Mouse (Mus musculus) adrenal gland, postnatal 4 days (tissue): ENCODE measurements around the gene Rnf19b. TPM values are rescaled to one million over a fixed set of nuclear protein-coding genes. Genes with fewer than 3 reads are reported as not detected.

Experiments
- DNase-seq, 2 experiments: peaks; one replicate each; pipeline ENCODE4 v3.0.0; 2021 to 2022; ENCODE audit warnings: low spot score in 2 of 2, mixed read lengths in 2 of 2
- total RNA-seq, 2 experiments: library from RNA; stranded (reverse); gene quantifications; 2 replicates each; pipeline ENCODE4 v1.2.3; 2021

Rnf19b gene
- total RNA-seq, 2 experiments from 2014 or later, result 23.1 to 24.6 TPM

DNA sequence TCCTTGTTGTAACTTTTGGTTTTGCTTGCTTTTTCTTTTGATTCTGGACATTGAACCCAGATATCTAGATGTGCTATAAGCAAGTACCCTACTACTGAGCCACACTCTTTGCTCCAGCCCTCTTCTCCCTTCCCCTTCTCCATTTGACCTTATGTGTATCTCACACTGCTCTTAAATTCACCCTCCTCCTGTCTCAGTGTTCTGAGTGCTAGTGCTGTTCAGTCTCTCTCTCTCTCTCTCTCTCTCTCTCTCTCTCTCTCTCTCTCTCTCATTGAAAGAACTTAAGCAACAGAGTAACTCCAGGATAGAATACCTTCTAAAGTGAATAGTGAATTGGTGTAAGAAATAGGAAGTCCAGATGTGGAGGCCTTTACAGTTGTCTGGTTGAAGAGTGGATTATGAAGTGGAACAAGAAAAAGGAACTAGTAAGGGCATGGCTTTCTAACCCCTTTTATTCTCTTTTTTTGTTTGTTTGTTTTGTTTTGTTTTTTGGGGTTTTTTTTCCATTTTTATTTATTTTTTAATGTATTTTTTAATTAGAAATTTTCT lies 7.7 kb downstream of the Rnf19b start:
- no peak for DNase-seq

DNA sequence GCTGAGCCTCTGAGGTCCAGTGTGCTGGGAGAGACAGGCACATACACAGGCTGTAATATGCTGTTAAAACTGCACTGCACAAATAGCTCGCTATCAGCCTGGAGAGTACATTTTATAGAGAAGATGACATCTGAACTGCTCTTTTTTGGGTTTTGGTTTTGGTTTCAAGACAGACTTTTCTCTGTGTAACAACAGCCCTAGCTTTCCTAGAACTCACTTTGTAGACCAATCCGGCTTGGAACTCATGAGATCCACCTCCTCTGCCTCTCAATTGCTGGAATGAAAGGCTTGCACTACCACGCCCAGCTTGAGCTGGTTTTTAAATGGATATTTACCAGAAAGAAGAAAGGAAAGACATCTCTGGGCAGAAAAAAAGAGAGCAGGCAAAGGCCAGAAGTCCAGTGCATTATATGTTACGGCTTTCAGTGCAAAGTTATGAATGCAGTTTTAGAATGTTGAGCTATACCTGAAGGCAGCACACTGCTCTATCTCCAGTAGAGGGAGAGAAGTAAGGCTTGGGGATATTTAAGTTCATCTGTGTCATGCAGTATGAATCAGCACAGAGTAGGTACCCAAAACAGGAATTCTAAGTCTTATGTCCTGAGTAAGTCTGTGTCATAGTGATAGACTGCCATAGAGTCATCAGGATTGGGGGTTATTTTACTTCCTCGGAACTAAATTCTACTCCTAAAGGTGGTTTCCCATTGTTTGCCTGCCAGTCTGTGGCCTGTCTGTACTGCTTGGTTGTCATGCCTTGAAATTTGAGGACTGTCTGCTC lies 9.8 kb downstream of the Rnf19b start:
- no peak for DNase-seq

DNA sequence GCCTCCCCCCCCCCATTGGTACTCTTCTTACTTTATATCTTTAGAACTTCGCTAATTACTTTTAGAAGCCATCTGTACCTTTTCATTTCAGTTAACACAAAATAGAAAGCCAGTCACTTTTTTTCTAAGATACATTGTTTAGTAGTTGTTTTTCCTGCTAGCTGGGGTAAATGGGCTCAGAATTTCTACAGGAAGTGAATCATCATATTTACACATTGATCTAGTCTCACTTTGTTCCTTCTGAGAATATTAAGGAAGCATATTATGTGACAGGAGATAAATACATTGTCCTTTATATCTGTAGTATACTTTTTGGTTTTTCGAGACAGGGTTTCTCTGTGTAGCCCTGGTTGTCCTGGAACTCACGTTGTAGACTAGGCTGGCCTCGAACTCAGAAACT lies 10.8 kb downstream of the Rnf19b start:
- DNase-seq, result no peak

DNA sequence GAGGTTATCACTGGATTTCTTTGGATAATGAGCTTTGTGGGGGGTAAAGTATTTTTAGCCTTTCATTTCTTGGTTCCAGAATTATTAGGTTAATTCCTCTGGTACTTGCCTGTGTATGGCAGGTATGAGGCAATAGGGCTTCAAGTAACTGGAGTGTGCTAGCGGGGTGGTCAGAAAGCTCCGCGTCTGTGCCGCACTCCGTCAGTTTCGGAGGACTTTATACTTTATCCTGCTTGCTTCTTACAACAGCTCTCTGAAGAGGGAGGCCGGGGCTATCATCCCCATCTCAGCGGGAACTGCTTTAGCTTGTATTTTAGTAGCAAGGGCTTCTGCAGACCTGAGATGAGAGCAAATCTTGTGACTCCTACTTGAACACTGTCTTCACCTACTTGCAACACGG lies 21.1 kb downstream of the Rnf19b start:
- no peak for DNase-seq

DNA sequence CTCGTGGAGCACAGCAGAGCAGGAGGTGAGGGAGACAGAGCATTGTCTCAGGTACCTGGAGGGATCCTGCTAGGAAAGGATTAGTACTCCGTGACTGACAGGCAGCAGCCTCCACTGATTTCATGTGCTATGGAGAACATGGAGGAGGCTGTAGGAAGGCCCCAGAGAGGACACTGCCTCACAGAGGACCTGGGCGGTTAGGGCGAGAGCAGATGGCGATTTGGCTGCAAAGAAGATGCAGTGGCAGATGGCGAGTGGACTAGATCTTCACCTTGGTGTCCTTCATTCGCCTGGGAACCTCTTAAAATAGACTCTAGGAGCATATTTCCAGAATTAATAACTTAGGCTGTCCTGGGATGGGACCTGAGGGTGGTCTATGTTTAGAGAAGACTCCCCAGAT lies 23.0 kb downstream of the Rnf19b start:
- no peak for DNase-seq

DNA sequence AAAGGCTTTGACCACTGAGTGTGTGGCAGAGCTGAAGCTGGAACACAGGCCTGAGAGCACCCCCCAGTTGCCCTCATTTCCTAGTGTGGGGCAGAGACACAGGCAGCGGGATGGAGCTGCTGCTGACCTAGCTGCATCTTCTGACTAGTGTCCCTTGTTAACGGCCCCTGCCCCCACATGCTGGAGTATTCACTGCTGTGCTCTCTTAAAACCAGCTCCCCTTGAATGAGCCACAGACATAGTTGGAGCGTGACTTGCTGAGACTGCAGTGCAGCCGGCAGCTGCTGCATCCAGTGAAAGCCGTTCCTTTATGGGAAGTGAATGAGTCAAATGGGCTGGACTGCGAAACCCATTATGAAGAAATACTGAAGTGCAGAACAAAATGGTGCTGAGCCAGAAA lies 23.4 kb downstream of the Rnf19b start:
- no peak for DNase-seq

DNA sequence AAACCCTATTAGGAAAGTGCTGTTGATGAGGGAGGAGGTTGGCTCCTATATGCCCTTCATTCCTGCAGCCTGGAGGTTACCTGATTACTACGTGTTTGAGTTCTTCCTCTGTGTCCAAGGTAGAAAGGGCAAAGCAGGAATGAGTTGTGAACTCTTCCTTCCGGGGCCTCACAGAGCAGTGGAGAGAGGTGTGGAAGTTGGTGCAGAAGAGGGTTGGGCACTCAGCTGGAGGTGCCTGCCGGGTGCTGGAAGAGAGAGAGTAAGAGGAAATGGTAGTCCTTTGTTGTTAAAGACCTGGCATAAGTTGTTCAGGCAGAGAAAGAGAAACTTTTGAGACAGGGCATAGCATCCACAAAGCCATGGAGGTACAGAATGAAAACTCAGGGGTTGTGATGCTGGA lies 23.9 kb downstream of the Rnf19b start:
- no peak for DNase-seq

DNA sequence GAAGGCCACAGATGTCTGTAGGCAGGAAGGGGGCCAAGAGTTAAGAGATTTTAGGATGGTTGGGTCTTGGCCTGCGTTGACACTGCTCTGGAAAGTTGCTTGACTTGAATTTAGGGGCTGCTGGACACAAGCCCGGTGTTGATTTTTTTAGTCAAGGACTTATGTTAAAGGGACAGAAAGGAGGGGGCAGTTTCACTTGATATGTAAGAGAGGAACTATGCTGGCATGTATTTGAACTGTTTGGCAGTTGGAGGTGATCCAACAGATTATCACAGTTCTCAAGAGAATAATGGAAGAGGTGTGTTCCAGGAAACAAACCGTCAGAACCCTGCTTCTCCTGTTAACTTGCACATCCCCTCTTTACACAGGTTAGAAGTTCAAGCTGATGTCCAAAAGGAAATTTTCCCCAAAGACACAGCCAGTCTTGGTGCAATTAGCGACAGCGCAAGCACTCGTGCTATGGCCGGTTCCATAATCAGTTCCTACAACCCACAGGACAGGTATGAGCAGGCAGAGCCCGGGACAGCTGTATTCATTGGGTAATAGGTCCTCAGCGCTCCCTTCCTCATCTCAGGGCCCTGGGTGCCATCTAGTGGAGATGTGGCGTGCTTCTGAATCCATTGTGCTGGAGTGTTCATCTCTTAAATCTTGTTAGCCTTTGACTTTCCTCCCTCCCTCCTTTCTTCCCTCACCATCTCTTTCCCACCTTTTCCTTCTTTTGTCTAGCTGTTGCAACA lies 24.5 kb downstream of the Rnf19b start:
- DNase-seq, result peak in 1 of 2 experiments; percentile 46

DNA sequence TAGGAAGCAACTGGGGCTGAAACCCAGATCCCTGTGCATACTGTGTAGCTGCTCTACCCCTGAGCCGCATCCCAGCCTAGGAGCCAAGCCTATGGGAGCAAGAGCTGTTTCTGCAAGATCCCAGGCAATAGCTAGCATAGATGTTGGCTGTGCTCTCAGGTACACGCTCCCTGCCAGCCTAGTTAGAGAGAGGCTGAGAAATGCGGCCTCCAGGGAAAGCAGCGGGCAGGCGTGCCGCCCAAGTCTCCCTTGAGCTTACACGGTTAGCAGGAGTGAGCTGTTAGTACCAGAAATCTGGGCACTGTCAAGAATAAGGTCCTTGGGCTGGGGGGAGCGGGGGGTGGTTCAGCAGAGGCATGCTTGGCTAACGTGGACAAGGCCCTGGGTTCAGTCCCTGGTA lies 26.8 kb downstream of the Rnf19b start:
- no peak for DNase-seq

DNA sequence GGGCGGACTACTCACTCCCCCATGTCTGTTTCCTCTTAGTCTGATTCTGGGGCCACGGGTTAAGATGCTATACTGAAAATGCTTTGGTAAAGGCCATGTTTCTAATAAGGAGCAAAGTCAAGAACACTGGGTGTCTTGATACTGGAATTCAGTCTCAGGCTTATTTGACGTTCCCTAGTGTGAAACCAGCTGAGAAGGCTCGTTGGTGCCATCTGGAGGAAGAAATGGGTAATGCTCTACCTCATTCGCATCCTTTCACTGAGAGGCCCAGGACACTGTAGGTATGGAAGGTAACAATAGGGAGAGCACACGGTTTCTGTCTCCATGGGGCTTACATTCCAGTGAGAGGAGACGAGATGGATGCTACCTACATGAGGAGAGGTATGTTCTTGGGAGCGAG lies 28.0 kb downstream of the Rnf19b start:
- peak in 1 of 2 experiments; percentile 40 for DNase-seq

DNA sequence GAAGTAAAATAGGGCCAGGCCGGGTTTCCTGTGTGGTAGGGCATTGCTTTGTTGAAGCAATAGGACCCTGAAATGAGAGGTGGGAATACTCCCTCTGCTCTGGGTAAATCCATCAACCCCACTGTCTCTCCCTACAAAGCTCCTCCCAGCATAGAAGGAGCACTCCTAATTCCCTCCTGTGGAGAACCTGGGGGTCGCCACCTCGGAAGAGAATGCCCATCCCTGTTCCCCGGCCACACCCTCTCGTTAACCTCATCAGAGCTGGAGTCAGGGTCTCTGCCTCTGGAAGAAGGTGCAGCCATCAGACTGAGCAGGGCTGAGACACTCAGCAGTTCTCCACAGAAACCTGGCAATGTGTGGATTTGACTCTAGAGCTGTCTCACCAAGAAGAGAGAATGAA lies 29.8 kb downstream of the Rnf19b start:
- no peak for DNase-seq

DNA sequence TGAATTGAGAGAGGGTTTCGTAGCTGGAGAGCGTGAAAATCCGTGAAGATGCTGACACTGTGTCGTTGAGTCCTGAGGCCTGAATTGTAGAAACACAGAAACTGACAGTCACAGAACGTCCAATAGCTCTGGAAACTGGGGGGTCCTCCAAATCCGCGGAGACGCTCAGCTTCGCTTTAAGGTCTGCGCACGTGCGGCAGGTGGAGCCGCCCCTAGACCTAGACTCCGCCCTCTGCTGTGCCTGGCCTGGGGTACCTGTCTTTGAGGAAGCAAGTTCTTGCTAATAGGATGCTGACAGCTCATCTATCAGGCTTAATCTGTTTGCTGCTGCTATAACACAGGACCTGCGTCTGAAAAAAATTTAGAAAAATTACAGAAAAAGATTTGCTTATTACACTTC lies 37.2 kb downstream of the Rnf19b start:
- no peak for DNase-seq

DNA sequence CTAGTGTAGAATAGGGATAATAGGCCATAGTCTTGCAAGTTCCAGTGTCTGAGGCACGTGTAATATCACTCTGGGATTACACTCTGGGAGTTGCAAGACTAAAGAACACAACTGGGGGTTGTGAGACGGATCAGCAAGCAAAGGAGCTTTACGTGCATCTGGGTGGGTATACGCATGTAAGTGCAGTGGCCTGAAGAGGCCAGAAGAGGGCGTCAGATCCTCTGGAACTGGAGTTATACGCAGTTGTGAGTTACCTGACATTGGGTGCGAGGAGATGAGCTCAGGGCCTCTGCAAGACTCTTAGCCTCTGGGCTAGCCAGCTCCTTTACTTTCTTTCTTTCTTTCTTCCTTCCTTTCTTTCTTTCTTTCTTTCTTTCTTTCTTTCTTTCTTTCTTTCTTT lies 38.9 kb downstream of the Rnf19b start:
- DNase-seq, result no peak

DNA sequence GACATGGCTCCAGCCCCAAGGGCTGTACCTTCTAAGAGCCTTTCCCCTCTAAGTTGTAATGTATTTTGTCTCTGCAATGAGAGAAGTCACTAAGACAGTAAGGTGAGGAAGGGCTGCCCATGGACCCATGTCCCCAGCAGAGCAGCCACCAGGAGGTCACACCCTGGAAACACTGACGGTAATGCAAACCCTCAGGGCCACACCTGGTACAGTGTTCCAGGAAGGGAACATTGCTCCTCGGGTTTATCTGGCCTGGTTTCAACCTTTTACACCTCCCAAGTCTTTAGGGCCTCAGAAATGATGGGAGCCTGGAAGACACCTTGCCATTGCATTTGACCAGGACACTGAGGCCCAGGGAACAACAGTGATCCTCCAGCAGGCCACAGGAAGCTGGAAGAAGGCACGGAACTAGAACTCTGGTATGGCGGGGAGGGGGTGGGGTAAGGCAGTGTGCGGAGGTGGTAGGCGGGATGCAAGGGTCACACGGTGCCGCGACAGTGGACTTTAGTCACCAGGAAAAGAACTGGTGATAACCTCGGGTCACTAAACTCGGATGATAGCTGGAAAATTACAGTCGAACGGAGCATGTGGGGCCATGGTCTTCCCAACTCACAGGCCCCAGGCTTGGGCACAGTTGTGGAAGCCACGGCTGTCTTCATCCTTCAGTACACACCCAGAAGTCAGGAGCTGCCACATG lies 44.2 kb downstream of the Rnf19b start:
- DNase-seq, result no peak

DNA sequence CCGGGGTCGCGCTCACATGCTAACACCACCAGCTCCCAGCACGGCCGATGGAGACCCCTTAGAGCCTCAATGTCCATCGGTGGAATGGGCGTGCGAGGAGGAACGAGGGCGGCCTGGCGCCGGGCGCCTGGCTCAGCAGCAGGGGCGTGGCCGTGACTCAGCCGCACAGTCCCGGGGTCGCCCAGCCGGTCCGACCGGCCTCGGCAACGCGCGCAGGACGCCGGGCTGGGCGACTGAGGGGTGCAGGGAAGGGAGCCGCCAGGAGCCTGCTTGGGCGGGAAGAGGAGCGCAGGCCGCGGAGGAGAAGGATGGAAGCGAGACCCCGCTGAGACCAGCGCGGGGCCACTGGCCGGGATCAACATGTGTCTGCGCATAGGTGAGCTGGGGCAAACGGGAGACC lies 47.3 kb downstream of the Rnf19b start, which contains the start of gene Tmem54:
Gene Tmem54 (plus strand): TSS at position 193 of the 400 bp plus-strand sequence.
- DNase-seq, result no peak

DNA sequence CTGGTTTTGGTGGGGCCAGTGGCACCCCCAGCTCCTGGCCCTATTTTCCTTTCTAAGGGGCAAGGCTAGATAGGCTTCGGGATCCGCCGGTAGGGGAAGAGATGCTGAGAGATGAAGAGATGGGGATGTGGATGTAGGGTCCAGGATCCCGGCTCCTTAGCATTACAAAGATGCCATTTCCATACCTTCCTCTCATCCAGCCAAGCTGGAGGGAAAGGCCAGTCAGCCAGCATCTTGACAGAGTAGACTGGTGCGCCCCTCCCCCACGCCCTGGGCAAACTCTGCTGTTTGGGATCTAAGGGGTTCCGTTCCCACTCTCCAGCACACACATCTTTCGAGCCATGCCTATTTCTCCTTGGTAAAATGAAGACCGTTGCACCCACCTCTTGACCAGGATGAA lies 48.0 kb downstream of the Rnf19b start:
- no peak for DNase-seq

DNA sequence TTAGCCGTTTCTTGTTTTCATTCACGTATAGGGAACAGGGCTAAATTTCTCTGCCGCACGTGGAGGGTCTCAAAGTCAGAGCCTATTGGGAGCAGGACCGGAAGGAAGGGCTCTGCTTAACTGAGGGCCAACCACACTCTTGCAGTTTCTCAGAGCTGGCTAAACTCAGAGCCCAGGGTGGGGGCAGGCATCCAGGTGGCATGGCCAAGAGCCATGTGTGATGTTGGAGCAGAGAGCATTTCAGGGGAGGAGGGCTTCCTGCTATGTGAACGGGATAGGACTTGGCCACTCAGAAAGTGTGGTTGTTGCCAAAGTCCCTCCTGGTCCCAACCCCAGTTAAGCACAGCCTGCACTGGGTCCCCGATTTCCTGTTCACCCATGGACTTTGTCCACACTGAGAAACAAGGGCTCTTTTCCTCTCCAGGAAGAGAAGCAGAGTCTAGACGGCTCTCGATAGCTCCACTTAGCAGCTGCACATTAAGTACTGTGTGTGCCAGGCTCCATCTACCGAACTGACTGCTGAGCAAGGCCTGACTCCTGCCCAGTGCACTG lies 49.4 kb downstream of the Rnf19b start:
- no peak for DNase-seq

DNA sequence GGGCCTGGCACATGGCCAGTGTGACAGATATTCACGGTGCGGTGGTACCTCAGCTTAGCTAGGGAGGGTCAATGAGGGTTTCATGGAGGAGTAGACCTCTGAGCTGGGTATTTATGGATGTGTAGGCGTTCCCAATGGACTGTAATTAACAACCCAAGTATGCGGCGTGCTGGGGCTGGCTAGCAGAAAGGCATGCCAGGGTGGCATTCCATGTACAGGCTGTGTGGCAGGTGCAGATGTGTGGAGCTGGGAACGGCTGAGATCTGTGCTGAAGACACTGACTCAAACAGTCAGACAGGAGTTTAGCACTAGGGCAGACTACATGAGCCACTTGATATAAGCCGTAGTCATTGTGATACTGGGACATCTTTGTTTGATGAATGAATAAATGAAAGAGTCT lies 50.6 kb downstream of the Rnf19b start:
- no peak for DNase-seq

DNA sequence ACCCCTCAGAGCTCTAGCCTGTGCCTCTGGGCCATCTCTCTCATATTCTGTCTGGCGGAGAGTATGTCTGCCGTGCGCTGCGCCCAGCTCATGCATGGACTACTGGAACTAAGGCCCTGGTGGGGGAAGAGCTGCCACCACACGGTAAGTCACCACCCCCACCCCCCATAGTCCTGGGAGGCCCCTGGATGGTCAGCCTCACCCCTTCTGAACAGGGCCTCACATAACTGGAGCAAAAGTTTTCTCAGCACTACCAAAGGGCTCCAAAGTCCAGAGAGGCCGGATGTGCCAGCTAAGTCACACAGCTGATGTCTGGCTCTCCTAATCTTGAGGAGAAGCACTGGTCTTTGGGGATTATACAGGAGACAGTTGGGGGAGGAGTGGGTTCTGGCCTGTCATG lies 52.7 kb downstream of the Rnf19b start:
- no peak for DNase-seq

DNA sequence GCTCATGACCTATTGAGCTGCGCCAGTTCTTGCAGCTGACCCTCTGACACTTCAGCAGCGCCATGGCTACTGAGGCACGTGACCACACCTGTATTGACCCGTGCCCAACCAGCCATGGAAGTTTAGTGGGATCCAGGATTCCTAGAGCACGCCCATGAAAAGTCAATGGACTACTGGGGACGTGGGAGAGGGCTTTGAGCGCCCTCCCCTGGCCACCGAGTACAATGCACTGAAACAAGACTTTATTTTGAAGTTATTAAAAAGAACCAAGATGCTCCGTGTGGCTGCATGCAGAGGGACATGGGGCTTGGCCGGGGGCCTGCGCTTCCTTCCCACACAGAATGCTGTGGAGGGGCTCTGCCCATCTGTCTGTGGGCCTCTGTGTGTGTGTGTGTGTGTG lies 53.3 kb downstream of the Rnf19b start:
- no peak for DNase-seq

DNA sequence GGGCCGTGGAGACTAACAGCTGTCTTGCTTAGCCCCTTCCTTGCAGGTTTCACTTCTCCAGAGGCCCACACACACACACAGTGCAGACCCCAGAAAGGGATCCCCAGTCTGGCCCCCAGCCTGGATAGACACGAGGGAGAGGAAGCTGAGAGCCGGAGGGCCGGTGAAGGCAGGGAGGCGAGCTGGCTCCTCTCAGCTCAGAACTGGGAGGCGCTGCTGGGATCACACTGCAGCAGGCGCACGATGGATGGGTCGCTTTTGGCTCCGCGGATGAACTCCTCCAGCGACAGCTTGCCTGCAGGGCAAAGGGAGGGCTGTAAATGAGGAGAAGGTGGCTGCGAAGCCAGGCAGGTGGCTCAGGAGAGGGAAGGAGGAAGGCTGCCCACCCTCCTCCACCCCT lies 54.2 kb downstream of the Rnf19b start:
- no peak for DNase-seq
